Mouse (Mus musculus) heart, postnatal 10 days (tissue): Measurements from ENCODE around the gene Cand1. TPM values are rescaled to one million over a fixed set of nuclear protein-coding genes. Genes with fewer than 3 reads are reported as not detected.

Experiments used
- total RNA-seq, 2 experiments: library from RNA; stranded (reverse); gene quantifications; 2 replicates each; pipeline ENCODE4 v1.2.3; 2021

Gene Cand1
- total RNA-seq, 2 experiments from 2014 or later, result 62.5 to 65.6 TPM

Other genes with a start within 250 kb of the Cand1 start
- 1 to 10 TPM; 1.0 to 1.4 TPM for gene Grip1, start 213.8 kb upstream of the Cand1 start, total RNA-seq